Mouse (Mus musculus) heart, embryonic 14.5 days (tissue): Measurements from ENCODE around the gene Fam71b. TPM values are rescaled to one million over a fixed set of nuclear protein-coding genes. Genes with fewer than 3 reads are reported as not detected.

ENCODE experiments used
- ATAC-seq: fragments of 200-750 bp; cut with Nextera tagmentation; 2 replicates; pipeline ENCODE4 v1.8.0; 2017; ENCODE audit warnings: low read depth, moderate TSS enrichment; ENCODE audit not compliant: insufficient number of reproducible peaks, insufficient read depth, low FRiP score
- H3K27ac ChIP-seq, 2 experiments: fragments of 200-500 bp in 1 of 2; fragments of 300-500 bp in 1 of 2; sonication (generic) in 1 of 2; replicated peaks in 1 of 2; 2 replicates each; pipeline ENCODE4 v1.5.1; 2012 to 2014; ENCODE audit warnings: low read depth in 2 of 2, low read length in 2 of 2, control low read depth in 1 of 2, mild to moderate bottlenecking in 1 of 2, mixed read lengths in 1 of 2; ENCODE audit not compliant: control insufficient read depth in 1 of 2, insufficient read depth in 1 of 2
- H3K27me3 ChIP-seq: fragments of 300-500 bp; sonication (generic); 2 replicates; pipeline ENCODE4 v1.6.1; 2014; ENCODE audit warnings: mild to moderate bottlenecking, low read length, control low read depth; ENCODE audit not compliant: control insufficient read depth, insufficient read depth
- H3K36me3 ChIP-seq: fragments of 300-500 bp; sonication (generic); 2 replicates; pipeline ENCODE4 v1.6.1; 2014; ENCODE audit warnings: mild to moderate bottlenecking, control low read depth, low read length, mixed read lengths; ENCODE audit not compliant: control insufficient read depth, insufficient read depth
- H3K4me1 ChIP-seq, 2 experiments: fragments of 200-500 bp in 1 of 2; fragments of 300-500 bp in 1 of 2; sonication (generic) in 1 of 2; 2 replicates each; pipeline ENCODE4 v1.6.1; 2012 to 2014; ENCODE audit warnings: low read length in 2 of 2, control low read depth in 1 of 2, mixed read lengths in 1 of 2; ENCODE audit not compliant: control insufficient read depth in 2 of 2, insufficient read depth in 2 of 2
- H3K4me2 ChIP-seq: fragments of 300-500 bp; sonication (generic); 2 replicates; pipeline ENCODE4 v1.6.1; 2014; ENCODE audit warnings: mild to moderate bottlenecking, low read length
- H3K4me3 ChIP-seq, 2 experiments: fragments of 200-500 bp in 1 of 2; fragments of 300-500 bp in 1 of 2; sonication (generic) in 1 of 2; 2 replicates each; pipeline ENCODE4 v1.5.1; 2012 to 2014; ENCODE audit warnings: low read length in 2 of 2, mild to moderate bottlenecking in 2 of 2, control low read depth in 1 of 2, low read depth in 1 of 2, moderate library complexity in 1 of 2; ENCODE audit not compliant: control insufficient read depth in 1 of 2, insufficient read depth in 1 of 2
- H3K9ac ChIP-seq: fragments of 300-500 bp; sonication (generic); 2 replicates; pipeline ENCODE4 v1.6.1; 2014; ENCODE audit warnings: mild to moderate bottlenecking, low read length
- H3K9me3 ChIP-seq: fragments of 300-500 bp; sonication (generic); 2 replicates; pipeline ENCODE4 v1.6.1; 2016; ENCODE audit warnings: low read length, control low read depth; ENCODE audit not compliant: control insufficient read depth
- WGBS: fragments of 180-500 bp; shearing (Covaris S2); extraction: QIAGEN DNeasy Blood & Tissue Kit; methylation state at CpG from one replicate; pipeline ENCODE4 v1.1.7; 2014; 5-methylcytosine and 5-hydroxymethylcytosine counted together
- polyA plus RNA-seq: library from polyadenylated mRNA; unstranded; fragments of >200 nt; fragmentation: Nextera tagmentation; extraction: Ambion mirVana; gene quantifications from 2 replicates; pipeline ENCODE4 v1.2.1, GENCODE M21; 2014

Fam71b gene
- polyA plus RNA-seq, 1 experiment from 2014 or later: not detected

DNA sequence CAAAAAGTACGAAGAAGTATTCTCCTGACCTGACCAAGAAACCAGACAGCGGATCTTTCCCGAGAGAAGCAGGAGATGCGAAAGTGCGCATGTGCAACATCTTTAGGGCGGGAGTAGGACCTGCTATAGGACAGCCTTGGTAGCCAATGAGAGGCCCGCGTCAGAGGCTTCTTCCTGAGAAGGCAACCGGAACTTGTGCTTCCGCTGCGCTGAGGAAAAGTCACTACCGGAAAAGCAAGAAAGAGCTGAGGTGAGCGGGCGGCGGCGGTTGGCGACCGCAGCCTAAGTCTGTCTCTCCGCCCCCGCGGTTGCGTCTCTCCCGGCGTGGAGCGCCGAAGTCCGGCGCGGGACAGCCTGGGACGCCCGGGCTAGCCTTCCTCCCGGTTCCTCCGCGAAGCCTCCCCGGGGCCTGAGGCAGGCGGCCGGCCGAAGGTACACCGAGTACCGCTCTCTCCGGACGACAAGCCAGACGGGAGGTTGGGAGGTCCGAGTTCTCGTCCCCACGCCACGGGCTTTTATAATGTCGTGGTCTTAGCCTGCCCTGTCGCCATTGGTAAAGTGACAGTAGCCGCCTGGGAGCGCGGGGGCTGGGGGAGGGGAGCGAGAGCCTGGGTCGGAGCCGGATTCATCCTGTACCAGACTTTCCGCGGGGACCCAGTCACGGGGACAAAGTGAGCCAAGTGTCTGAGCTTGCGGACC lies 40.5 kb downstream of the Fam71b start, which contains the start of gene Med7:
Gene Med7, plus strand, starts transcription at position 166 of the 699 bp plus-strand sequence.
- H3K4me1 ChIP-seq: peaks cover 2 to 6% of the 10 kb centered on the region in 2 experiments
- H3K27me3 ChIP-seq: no peaks in the 10 kb centered on the region
- H3K36me3 ChIP-seq: peaks cover 27% of the 10 kb centered on the region
- no peaks in the 10 kb centered on the region for H3K9me3 ChIP-seq
- ATAC-seq: peak; percentile 97
- peak within 1 kb of the TSS; percentile 93 to 95 for H3K27ac ChIP-seq
- H3K4me2 ChIP-seq: peak within 1 kb of the TSS; percentile 77
- H3K9ac ChIP-seq: peak within 1 kb of the TSS; percentile 93
- WGBS: under 1% methylated on average over 58 of the region's 59 CpGs
- H3K4me3 ChIP-seq: peak within 1 kb of the TSS; percentile 93 to 99

DNA sequence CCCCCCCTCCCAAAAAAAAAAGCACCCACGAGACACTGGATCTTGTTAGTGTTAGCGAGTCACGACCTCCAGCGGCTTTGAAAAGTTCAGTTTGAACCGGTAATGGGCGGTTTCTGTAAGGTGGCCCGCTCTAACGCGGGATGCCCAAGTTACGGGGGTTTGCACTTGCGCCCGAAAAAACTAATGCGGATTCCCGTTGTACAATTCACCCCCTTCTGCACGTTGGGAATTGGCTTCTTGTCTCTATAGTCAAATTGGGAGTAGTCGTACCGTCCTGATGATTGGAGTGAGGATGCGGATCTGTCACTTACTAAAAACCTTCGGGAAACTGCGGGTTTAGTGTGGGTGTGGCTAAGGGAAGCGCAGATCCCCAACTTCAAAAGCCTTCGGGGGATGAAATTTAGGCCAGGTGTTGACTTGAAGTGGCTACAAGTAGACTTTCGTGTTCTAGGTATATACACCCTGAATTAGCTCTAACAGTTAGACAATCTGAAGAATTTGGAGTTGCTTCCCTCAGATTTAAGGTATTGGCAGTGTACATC lies 41.2 kb downstream of the Fam71b start:
- H3K4me1 ChIP-seq: peaks cover 2 to 6% of the 10 kb centered on the region in 2 experiments
- peak overlapping the region in 1 of 2 experiments; percentile 93; a peak in 3 of 4 replicates for H3K27ac ChIP-seq
- peak overlapping the region; percentile 77 for H3K4me2 ChIP-seq
- H3K4me3 ChIP-seq: peak overlapping the region; percentile 93 to 99
- H3K9me3 ChIP-seq: no peaks in the 10 kb centered on the region
- no peaks in the 10 kb centered on the region for H3K27me3 ChIP-seq
- ATAC-seq: no peak
- H3K9ac ChIP-seq: peak overlapping the region; percentile 93
- peaks cover 33% of the 10 kb centered on the region for H3K36me3 ChIP-seq
- under 1% methylated on average over 23 of the region's 23 CpGs for WGBS

DNA sequence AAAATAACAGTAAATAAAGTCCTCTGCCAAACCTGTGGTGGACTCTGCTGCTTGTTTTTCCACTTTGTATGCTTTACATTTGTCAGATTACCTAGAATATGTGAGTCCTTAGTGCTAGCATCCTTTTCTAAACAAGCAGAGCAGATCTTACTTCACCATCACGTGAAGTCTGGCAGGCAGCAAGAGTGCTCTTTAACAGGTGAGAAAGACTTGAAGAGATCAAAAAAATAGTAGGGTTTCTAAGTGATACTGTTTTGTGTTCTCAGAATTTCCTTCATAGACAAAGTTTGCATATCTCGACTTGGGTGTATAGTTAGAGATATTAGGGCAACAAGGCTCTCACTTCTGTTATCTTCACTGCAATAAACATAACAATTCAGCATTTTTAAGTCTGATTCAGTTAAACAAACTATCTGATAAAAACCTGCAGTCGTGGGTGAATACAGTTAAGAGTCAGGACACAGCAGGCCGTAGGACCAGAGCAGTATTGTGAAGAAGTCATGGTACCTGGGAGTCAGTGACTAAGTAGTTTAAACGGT lies 42.7 kb downstream of the Fam71b start:
- no peak for ATAC-seq
- no peaks in the 10 kb centered on the region for H3K9me3 ChIP-seq
- H3K27me3 ChIP-seq: no peaks in the 10 kb centered on the region
- peaks cover 41% of the 10 kb centered on the region for H3K36me3 ChIP-seq
- H3K27ac ChIP-seq: no peak overlapping the region
- WGBS: 87% methylated on average over 5 of the region's 5 CpGs
- H3K4me2 ChIP-seq: no peak overlapping the region
- H3K4me1 ChIP-seq: peaks cover 2 to 6% of the 10 kb centered on the region in 2 experiments
- H3K9ac ChIP-seq: no peak overlapping the region
- H3K4me3 ChIP-seq: no peak overlapping the region

DNA sequence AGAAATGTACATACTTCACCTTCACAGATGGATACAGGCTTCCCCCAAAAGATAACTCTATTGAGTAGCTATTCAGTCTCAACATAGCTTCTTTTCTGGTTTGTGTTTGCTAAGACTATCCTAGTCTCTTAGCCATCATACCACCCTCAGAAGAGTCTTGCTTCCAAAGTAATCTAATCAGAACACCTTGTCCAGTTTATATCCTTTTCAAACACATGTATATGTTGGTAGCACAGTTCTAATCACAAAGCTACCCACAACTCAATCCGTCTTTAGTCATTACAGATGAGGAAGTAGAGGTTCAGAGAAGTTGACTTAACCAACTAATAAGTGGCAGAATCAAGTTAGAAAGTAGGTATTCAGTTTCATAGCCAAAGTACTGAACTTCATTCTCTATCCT lies 45.4 kb downstream of the Fam71b start:
- Histone ChIP-seq H3K9ac (no peak overlapping the region), H3K36me3 (peaks cover 41% of the 10 kb centered on the region), H3K27ac (no peak overlapping the region), H3K4me3 (no peak overlapping the region), H3K4me1 (peaks cover 2 to 3% of the 10 kb centered on the region in 2 experiments; a peak in 3 of 4 replicates), H3K4me2 (no peak overlapping the region), H3K9me3 (no peaks in the 10 kb centered on the region), H3K27me3 (no peaks in the 10 kb centered on the region)
- WGBS: 88% methylated on average over 1 of the region's 1 CpGs
- no peak for ATAC-seq

DNA sequence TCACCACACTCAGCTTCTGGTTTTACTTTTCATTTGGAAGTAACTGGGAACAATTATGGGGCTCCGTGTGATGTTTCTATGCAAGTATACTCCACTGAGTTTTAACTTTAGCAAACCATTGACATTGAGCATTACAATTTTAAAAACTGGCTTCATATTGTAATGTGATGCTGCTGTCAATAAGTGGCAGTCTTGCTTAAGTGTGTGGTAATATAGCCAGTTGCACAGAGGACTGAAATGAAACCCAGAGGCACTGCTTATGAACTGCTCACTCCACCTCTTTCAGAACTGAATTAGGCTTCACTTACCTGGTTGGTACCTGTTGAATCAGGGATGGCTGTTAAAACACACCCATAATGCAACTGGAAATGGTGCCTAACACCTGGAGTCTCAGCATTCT lies 46.8 kb downstream of the Fam71b start:
- no peak overlapping the region for H3K9ac ChIP-seq
- no peak overlapping the region for H3K4me3 ChIP-seq
- no peaks in the 10 kb centered on the region; a peak in 1 of 4 replicates for H3K4me1 ChIP-seq
- 90% methylated on average over 1 of the region's 1 CpGs for WGBS
- no peak for ATAC-seq
- H3K27me3 ChIP-seq: no peaks in the 10 kb centered on the region
- H3K27ac ChIP-seq: no peak overlapping the region
- H3K9me3 ChIP-seq: no peaks in the 10 kb centered on the region
- no peak overlapping the region for H3K4me2 ChIP-seq
- peaks cover 41% of the 10 kb centered on the region for H3K36me3 ChIP-seq

DNA sequence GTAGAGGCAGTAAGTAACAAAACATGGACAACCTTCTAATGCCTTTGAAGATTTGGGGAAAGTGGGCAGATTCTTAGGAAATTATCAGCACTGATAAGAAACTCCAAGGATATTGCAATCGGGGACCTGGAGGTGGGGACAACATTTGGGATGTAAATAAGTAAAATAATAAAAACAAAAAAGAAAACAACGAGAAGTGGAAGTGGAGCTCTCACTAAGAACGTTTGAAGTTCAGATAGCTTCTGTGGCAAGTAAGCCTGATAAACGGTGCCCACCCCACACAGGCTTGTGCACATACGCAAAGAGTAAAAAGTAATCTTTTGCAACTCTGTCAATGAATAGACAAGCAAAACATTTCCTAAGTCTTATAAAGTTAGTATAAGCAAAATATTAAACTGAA lies 47.6 kb downstream of the Fam71b start:
- H3K4me1 ChIP-seq: no peaks in the 10 kb centered on the region
- H3K36me3 ChIP-seq: peaks cover 38% of the 10 kb centered on the region
- no peaks in the 10 kb centered on the region for H3K27me3 ChIP-seq
- WGBS: 86% methylated on average over 5 of the region's 5 CpGs
- no peak overlapping the region for H3K4me2 ChIP-seq
- no peak overlapping the region for H3K4me3 ChIP-seq
- ATAC-seq: no peak
- no peaks in the 10 kb centered on the region for H3K9me3 ChIP-seq
- no peak overlapping the region for H3K9ac ChIP-seq
- no peak overlapping the region for H3K27ac ChIP-seq

DNA sequence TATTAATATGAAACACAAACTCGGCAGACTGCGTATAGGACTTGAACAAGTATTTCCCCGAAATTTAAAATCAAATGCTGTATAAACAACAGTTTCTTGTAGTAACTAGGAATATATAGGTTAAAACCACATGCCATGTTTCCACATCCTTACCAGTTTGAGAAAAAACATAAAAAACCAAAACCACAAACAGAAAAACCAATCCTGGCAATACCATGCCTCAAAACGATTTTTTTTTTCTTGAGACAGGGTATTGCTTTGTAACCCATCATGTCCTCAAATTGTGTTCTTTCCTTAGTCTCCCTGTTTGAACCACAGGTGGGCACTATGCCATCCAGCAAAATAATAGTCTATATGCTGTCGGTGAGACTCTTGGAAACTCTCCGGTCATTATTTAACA lies 49.8 kb downstream of the Fam71b start:
- H3K4me3 ChIP-seq: no peak overlapping the region
- H3K9me3 ChIP-seq: no peaks in the 10 kb centered on the region
- WGBS: 86% methylated on average over 6 of the region's 6 CpGs
- no peak overlapping the region for H3K4me2 ChIP-seq
- H3K9ac ChIP-seq: no peak overlapping the region
- no peaks in the 10 kb centered on the region for H3K27me3 ChIP-seq
- peaks cover 19% of the 10 kb centered on the region for H3K36me3 ChIP-seq
- no peaks in the 10 kb centered on the region for H3K4me1 ChIP-seq
- no peak for ATAC-seq
- no peak overlapping the region for H3K27ac ChIP-seq
